Mouse (Mus musculus): Measurements from ENCODE around the gene Map7. TPM values are rescaled to one million over a fixed set of nuclear protein-coding genes. Genes with fewer than 3 reads are reported as not detected.

Gene Map7
- polyA plus RNA-seq, 1 experiment, result 108 TPM

GRCm38 (mm10) chr10:20173733-20174132 lies 25.5 kb downstream of the Map7 start:
- Histone ChIP-seq H3K27ac (ENCODE audit: insufficient read depth, low read length) (no peak overlapping the region), H3K4me3 (ENCODE audit: low read depth, low read length) (no peak overlapping the region), H3K27me3 (ENCODE audit: control insufficient read depth, insufficient read depth, low read length, poor library complexity, severe bottlenecking) (no peaks in the 10 kb centered on the region), H3K9ac (ENCODE audit: low read depth, poor library complexity, severe bottlenecking) (no peak overlapping the region), H3K36me3 (ENCODE audit: control insufficient read depth, insufficient read depth, low read length, poor library complexity, severe bottlenecking) (no peaks in the 10 kb centered on the region), H3K9me3 (replicated peaks; ENCODE audit: control insufficient read depth, insufficient read depth, low read length, poor library complexity, severe bottlenecking) (no peaks in the 10 kb centered on the region), H3K4me1 (ENCODE audit: control insufficient read depth, insufficient read depth, low read length) (peaks cover 17% of the 10 kb centered on the region)
- TF ChIP-seq EP300 (IDR thresholded peaks at IDR 0.05; ENCODE audit: insufficient read depth, low read depth, low read length), result no peak
- TF ChIP-seq CTCF (IDR thresholded peaks at IDR 0.05; ENCODE audit: low read depth, low read length), result no peak
- TF ChIP-seq POLR2A (IDR thresholded peaks at IDR 0.05; ENCODE audit: insufficient read depth, low read length), result no peak

DNA sequence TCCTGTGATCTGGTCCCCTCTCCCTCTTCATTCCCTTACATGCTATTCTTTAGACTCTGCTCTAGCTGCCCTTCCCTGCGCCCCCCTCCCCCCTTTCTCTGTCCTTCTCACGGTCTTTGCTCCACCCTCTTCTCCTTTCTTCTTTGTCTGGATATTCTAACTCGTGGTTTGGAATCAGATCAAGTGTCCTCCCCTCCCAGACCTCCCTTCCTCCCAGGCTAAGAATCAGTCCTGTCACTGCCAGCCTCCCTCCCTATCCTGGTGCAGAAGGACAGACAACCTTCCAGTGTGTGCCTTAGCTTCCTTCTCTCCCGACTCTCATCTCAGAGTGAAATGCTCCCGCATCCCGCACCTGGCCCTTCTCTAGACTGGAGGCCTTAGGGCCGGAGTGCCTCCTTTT lies 27.8 kb downstream of the Map7 start:
- Histone ChIP-seq H3K9me3 (replicated peaks; ENCODE audit: control insufficient read depth, insufficient read depth, low read length, poor library complexity, severe bottlenecking) (no peaks in the 10 kb centered on the region), H3K27ac (ENCODE audit: insufficient read depth, low read length) (peak overlapping the region; percentile 49), H3K4me1 (ENCODE audit: control insufficient read depth, insufficient read depth, low read length) (peaks cover 16% of the 10 kb centered on the region), H3K4me3 (ENCODE audit: low read depth, low read length) (no peak overlapping the region), H3K27me3 (ENCODE audit: control insufficient read depth, insufficient read depth, low read length, poor library complexity, severe bottlenecking) (no peaks in the 10 kb centered on the region), H3K9ac (ENCODE audit: low read depth, poor library complexity, severe bottlenecking) (no peak overlapping the region), H3K36me3 (ENCODE audit: control insufficient read depth, insufficient read depth, low read length, poor library complexity, severe bottlenecking) (no peaks in the 10 kb centered on the region)
- no peak for TF ChIP-seq CTCF (IDR thresholded peaks at IDR 0.05; ENCODE audit: low read depth, low read length)
- TF ChIP-seq EP300 (IDR thresholded peaks at IDR 0.05; ENCODE audit: insufficient read depth, low read depth, low read length), result peak; percentile 58; the same call in 1 of the 2 replicates

DNA sequence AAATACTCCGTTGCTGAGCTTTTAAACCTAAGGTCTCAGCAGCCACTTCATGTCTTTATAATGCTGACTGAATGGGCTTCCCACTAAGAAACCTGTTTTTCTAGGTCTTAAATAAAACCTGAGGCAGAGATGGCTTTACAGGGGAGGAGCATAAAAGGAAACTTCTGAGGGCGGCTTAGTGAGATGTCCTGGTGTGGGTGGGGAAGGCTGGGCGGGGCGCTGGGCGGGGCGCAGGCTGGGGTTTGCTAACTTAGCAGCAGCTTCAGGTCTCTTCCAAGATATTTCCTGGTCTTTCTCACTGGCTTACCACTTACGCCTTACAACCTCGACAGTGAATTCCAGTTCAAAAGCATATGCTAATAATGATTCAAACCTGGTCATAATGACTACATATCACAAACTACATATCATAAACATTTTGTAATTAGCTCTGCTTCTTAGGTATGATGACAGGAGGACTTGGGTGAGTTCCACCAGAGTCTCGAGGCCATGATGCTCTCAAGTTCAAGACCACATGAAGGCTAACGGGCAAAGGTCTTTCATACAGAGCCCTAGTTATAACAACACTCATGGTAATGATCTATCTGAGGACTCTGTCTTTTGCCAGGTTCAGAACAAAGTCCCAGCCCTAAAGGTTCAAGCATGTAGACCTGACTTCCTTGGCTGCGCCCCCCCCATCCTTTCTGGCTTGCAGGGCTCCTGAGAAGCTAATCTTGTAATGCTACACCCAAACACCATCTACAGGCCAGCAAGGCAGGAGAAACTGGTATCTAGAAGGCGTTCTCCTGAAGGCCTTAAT lies 30.7 kb downstream of the Map7 start:
- TF ChIP-seq POLR2A (IDR thresholded peaks at IDR 0.05; ENCODE audit: insufficient read depth, low read length) (no peak), EP300 (IDR thresholded peaks at IDR 0.05; ENCODE audit: insufficient read depth, low read depth, low read length) (0 out of 2 replicates have a peak, but pooled peaks have one; percentile 29), CTCF (IDR thresholded peaks at IDR 0.05; ENCODE audit: low read depth, low read length) (no peak)
- Histone ChIP-seq H3K9ac (ENCODE audit: low read depth, poor library complexity, severe bottlenecking) (no peak overlapping the region), H3K4me1 (ENCODE audit: control insufficient read depth, insufficient read depth, low read length) (peaks cover 23% of the 10 kb centered on the region), H3K4me3 (ENCODE audit: low read depth, low read length) (no peak overlapping the region), H3K27ac (ENCODE audit: insufficient read depth, low read length) (peak overlapping the region; percentile 61), H3K27me3 (ENCODE audit: control insufficient read depth, insufficient read depth, low read length, poor library complexity, severe bottlenecking) (no peaks in the 10 kb centered on the region), H3K36me3 (ENCODE audit: control insufficient read depth, insufficient read depth, low read length, poor library complexity, severe bottlenecking) (no peaks in the 10 kb centered on the region), H3K9me3 (replicated peaks; ENCODE audit: control insufficient read depth, insufficient read depth, low read length, poor library complexity, severe bottlenecking) (no peaks in the 10 kb centered on the region)

DNA sequence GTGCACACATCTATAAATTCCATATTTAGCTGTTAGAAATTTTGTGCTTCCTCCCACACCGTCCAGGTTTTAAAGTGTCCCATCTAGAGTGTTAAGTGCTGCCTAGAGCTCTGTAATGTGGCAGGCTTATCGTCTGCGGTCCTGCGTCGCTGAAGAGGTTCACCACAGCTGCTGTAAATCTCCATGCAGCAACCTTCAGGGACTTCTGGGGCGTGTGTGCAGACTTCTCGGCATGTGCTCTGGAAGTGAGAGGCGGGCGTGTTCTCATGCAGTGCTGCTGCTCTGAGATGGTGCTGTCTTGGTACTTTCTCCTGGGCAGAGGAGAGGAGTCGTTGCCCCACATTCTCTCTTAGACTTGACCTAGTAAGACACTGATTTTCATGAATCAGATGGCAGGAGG lies 32.9 kb downstream of the Map7 start:
- H3K36me3 ChIP-seq (ENCODE audit: control insufficient read depth, insufficient read depth, low read length, poor library complexity, severe bottlenecking), result no peaks in the 10 kb centered on the region
- H3K27ac ChIP-seq (ENCODE audit: insufficient read depth, low read length), result no peak overlapping the region
- no peaks in the 10 kb centered on the region for H3K9me3 ChIP-seq (replicated peaks; ENCODE audit: control insufficient read depth, insufficient read depth, low read length, poor library complexity, severe bottlenecking)
- H3K27me3 ChIP-seq (ENCODE audit: control insufficient read depth, insufficient read depth, low read length, poor library complexity, severe bottlenecking), result no peaks in the 10 kb centered on the region
- peaks cover 27% of the 10 kb centered on the region for H3K4me1 ChIP-seq (ENCODE audit: control insufficient read depth, insufficient read depth, low read length)
- H3K4me3 ChIP-seq (ENCODE audit: low read depth, low read length), result peak overlapping the region; percentile 7; the same call in 1 of the 2 replicates
- no peak overlapping the region for H3K9ac ChIP-seq (ENCODE audit: low read depth, poor library complexity, severe bottlenecking)
- TF ChIP-seq CTCF (IDR thresholded peaks at IDR 0.05; ENCODE audit: low read depth, low read length) (no peak), EP300 (IDR thresholded peaks at IDR 0.05; ENCODE audit: insufficient read depth, low read depth, low read length) (no peak), POLR2A (IDR thresholded peaks at IDR 0.05; ENCODE audit: insufficient read depth, low read length) (no peak)

- 0 out of 2 replicates have a peak overlapping the region, but pooled peaks have one; percentile 43 for H3K27ac ChIP-seq (ENCODE audit: insufficient read depth, low read length)
- no peak overlapping the region for H3K4me3 ChIP-seq (ENCODE audit: low read depth, low read length)
Measured at GRCm38 (mm10) chr10:20181680-20182399, 33.6 kb downstream of the Map7 start.

DNA sequence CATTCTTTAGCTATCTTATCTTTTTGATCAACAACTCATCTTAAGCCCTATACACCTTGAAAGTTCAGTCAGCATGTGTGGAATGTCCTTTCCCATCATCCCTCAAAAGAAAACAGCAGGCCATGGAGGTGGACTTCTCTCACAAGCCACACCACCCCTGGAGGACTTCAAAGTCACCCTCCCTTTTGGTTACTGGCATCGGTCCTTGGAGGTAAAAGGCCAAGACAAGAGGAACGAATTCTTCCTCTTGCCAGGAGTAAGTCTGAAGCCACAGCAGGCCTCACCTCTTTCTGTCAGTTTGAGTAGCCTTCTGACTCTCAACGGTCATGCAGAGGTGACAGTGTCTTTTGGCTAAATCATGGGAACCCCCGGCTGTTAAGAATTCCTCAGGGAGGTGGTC lies 36.1 kb downstream of the Map7 start:
- Histone ChIP-seq H3K9ac (ENCODE audit: low read depth, poor library complexity, severe bottlenecking) (no peak overlapping the region), H3K36me3 (ENCODE audit: control insufficient read depth, insufficient read depth, low read length, poor library complexity, severe bottlenecking) (no peaks in the 10 kb centered on the region), H3K4me1 (ENCODE audit: control insufficient read depth, insufficient read depth, low read length) (peaks cover 19% of the 10 kb centered on the region), H3K9me3 (replicated peaks; ENCODE audit: control insufficient read depth, insufficient read depth, low read length, poor library complexity, severe bottlenecking) (no peaks in the 10 kb centered on the region), H3K27ac (ENCODE audit: insufficient read depth, low read length) (no peak overlapping the region), H3K27me3 (ENCODE audit: control insufficient read depth, insufficient read depth, low read length, poor library complexity, severe bottlenecking) (no peaks in the 10 kb centered on the region), H3K4me3 (ENCODE audit: low read depth, low read length) (no peak overlapping the region)
- TF ChIP-seq CTCF (IDR thresholded peaks at IDR 0.05; ENCODE audit: low read depth, low read length) (no peak), POLR2A (IDR thresholded peaks at IDR 0.05; ENCODE audit: insufficient read depth, low read length) (no peak), EP300 (IDR thresholded peaks at IDR 0.05; ENCODE audit: insufficient read depth, low read depth, low read length) (no peak)

More at GRCm38 (mm10) chr10:20181680-20182399, 33.6 kb downstream of the Map7 start:
- H3K9ac ChIP-seq (ENCODE audit: low read depth, poor library complexity, severe bottlenecking), result no peak overlapping the region
- H3K27me3 ChIP-seq (ENCODE audit: control insufficient read depth, insufficient read depth, low read length, poor library complexity, severe bottlenecking), result no peaks in the 10 kb centered on the region
- H3K36me3 ChIP-seq (ENCODE audit: control insufficient read depth, insufficient read depth, low read length, poor library complexity, severe bottlenecking), result no peaks in the 10 kb centered on the region
- peaks cover 25% of the 10 kb centered on the region for H3K4me1 ChIP-seq (ENCODE audit: control insufficient read depth, insufficient read depth, low read length)
- TF ChIP-seq EP300 (IDR thresholded peaks at IDR 0.05; ENCODE audit: insufficient read depth, low read depth, low read length) (no peak), POLR2A (IDR thresholded peaks at IDR 0.05; ENCODE audit: insufficient read depth, low read length) (no peak), CTCF (IDR thresholded peaks at IDR 0.05; ENCODE audit: low read depth, low read length) (no peak)
- H3K9me3 ChIP-seq (replicated peaks; ENCODE audit: control insufficient read depth, insufficient read depth, low read length, poor library complexity, severe bottlenecking), result no peaks in the 10 kb centered on the region
